Mouse (Mus musculus) G1E (cell line): ENCODE data around the gene Gm9844. TPM values are rescaled to one million over a fixed set of nuclear protein-coding genes. Genes with fewer than 3 reads are reported as not detected.

Experiments
- ATAC-seq: 2 replicates; pipeline ENCODE4 v1.8.0; 2016; ENCODE audit warnings: mild to moderate bottlenecking; ENCODE audit not compliant: insufficient number of reproducible peaks, poor library complexity, low FRiP score, severe bottlenecking; ENCODE audit errors: extremely low read depth
- DNase-seq: peaks from one replicate; pipeline ENCODE4 v3.0.0; 2012; ENCODE audit warnings: low spot score
- H3K27me3 ChIP-seq: 2 replicates; pipeline ENCODE4 v1.6.1; 2012; ENCODE audit warnings: mild to moderate bottlenecking, low read length, inconsistent platforms; ENCODE audit not compliant: insufficient read depth
- H3K36me3 ChIP-seq: replicated peaks from 2 replicates; pipeline ENCODE3; 2012; ENCODE audit warnings: mild to moderate bottlenecking, inconsistent platforms
- H3K4me1 ChIP-seq: 2 replicates; pipeline ENCODE4 v1.6.1; 2012; ENCODE audit warnings: low read depth, low read length, inconsistent platforms, mixed read lengths; ENCODE audit not compliant: insufficient read depth
- H3K4me3 ChIP-seq: 2 replicates; pipeline ENCODE4 v1.5.1; 2012; ENCODE audit warnings: low read depth, mild to moderate bottlenecking, inconsistent platforms, low read length, moderate library complexity, mixed read lengths
- H3K9me3 ChIP-seq: replicated peaks from 2 replicates; pipeline ENCODE4 v1.6.1; 2012; ENCODE audit warnings: inconsistent platforms
- CTCF ChIP-seq: IDR thresholded peaks from 2 replicates; pipeline ENCODE4 v1.5.1; 2012; ENCODE audit warnings: low read depth, low read length, inconsistent platforms, mixed read lengths
- GATA1 ChIP-seq: IDR thresholded peaks from 2 replicates; pipeline ENCODE4 v1.6.1; 2012; ENCODE audit warnings: borderline replicate concordance, low read length, inconsistent platforms, mixed read lengths
- GATA2 ChIP-seq: IDR thresholded peaks from 2 replicates; pipeline ENCODE4 v1.6.1; 2012; ENCODE audit warnings: low read depth, low read length, inconsistent platforms, borderline replicate concordance
- POLR2AphosphoS5 ChIP-seq: IDR thresholded peaks from 2 replicates; pipeline ENCODE4 v1.6.1; 2012; ENCODE audit warnings: low read depth, low read length, inconsistent platforms; ENCODE audit not compliant: insufficient replicate concordance
- TAL1 ChIP-seq: conservative IDR thresholded peaks from 2 replicates; pipeline ENCODE4 v1.6.1; 2012; ENCODE audit warnings: low read depth, low read length, inconsistent platforms, mixed read lengths
- polyA plus RNA-seq: library from polyadenylated mRNA; stranded (reverse); fragments of >175 nt; gene quantifications from 2 replicates; pipeline ENCODE4 v1.2.3, GENCODE M21; 2012
- total RNA-seq, 2 experiments: library from RNA; stranded (forward) in 1 of 2; stranded (reverse) in 1 of 2; fragments of 200-1000 nt in 1 of 2; fragments of >200 nt in 1 of 2; fragmentation: Nextera tagmentation in 1 of 2; gene quantifications; 2 replicates each; pipeline ENCODE4 v1.2.3; 2014 to 2017

Gene Gm9844
- total and polyA plus RNA-seq, 3 experiments, result 1.3 TPM; not detected in 2

GRCm38 (mm10) chr7:24886308-24886633 is 24.3 kb downstream of the Gm9844 start:
- H3K4me1 ChIP-seq, result peaks cover 58% of the 10 kb centered on the region
- DNase-seq (no peak), ATAC-seq (no peak)
- peak overlapping the region; percentile 97 for H3K4me3 ChIP-seq
- H3K36me3 ChIP-seq, result peaks cover 66% of the 10 kb centered on the region
- no peak for TF ChIP-seq GATA1
- TF ChIP-seq GATA2, result no peak
- no peak for TF ChIP-seq POLR2AphosphoS5
- no peak for TF ChIP-seq CTCF
- TF ChIP-seq TAL1, result no peak
- H3K27me3 ChIP-seq, result peaks cover 6% of the 10 kb centered on the region; the same call in 1 of the 2 replicates
- no peaks in the 10 kb centered on the region for H3K9me3 ChIP-seq

GRCm38 (mm10) chr7:24887096-24887495 is 25.1 kb downstream of the Gm9844 start:
- no peak for TF ChIP-seq POLR2AphosphoS5
- TF ChIP-seq CTCF, result no peak
- TF ChIP-seq GATA2, result no peak
- TF ChIP-seq TAL1, result no peak
- TF ChIP-seq GATA1, result no peak
- peak overlapping the region; percentile 97 for H3K4me3 ChIP-seq
- peaks cover 69% of the 10 kb centered on the region for H3K36me3 ChIP-seq
- peaks cover 62% of the 10 kb centered on the region for H3K4me1 ChIP-seq
- H3K27me3 ChIP-seq, result 0 out of 2 replicates have a peak, but pooled peaks cover 4% of the 10 kb centered on the region
- ATAC-seq (no peak), DNase-seq (no peak)
- H3K9me3 ChIP-seq, result no peaks in the 10 kb centered on the region

- ATAC-seq (no peak), DNase-seq (no peak)
Observed at GRCm38 (mm10) chr7:24889431-24890220, 27.6 kb downstream of the Gm9844 start.

GRCm38 (mm10) chr7:24890281-24891216 is 28.5 kb downstream of the Gm9844 start:
- peaks cover 61% of the 10 kb centered on the region for H3K36me3 ChIP-seq
- H3K9me3 ChIP-seq, result no peaks in the 10 kb centered on the region
- peaks cover 52% of the 10 kb centered on the region for H3K4me1 ChIP-seq
- ATAC-seq (peak; percentile 31; the same call in 1 of the 2 replicates), DNase-seq (peak; percentile 57)
- no peak overlapping the region for H3K4me3 ChIP-seq
- H3K27me3 ChIP-seq, result no peaks in the 10 kb centered on the region
- TF ChIP-seq POLR2AphosphoS5 (peak; percentile 84; the same call in 1 of the 2 replicates), CTCF (peak; percentile 98), GATA2 (no peak)

More at GRCm38 (mm10) chr7:24889431-24890220, 27.6 kb downstream of the Gm9844 start:
- H3K4me1 ChIP-seq, result peaks cover 52% of the 10 kb centered on the region
- peaks cover 69% of the 10 kb centered on the region for H3K36me3 ChIP-seq
- H3K9me3 ChIP-seq, result no peaks in the 10 kb centered on the region
- no peak overlapping the region for H3K4me3 ChIP-seq
- H3K27me3 ChIP-seq, result no peaks in the 10 kb centered on the region
- TF ChIP-seq POLR2AphosphoS5 (no peak), CTCF (no peak), GATA2 (no peak), GATA1 (no peak)

GRCm38 (mm10) chr7:24891241-24892124 is 29.5 kb downstream of the Gm9844 start:
- H3K4me1 ChIP-seq, result peaks cover 47% of the 10 kb centered on the region
- ATAC-seq, result no peak

More at GRCm38 (mm10) chr7:24891241-24892124, 29.5 kb downstream of the Gm9844 start:
- no peak for TF ChIP-seq CTCF
- no peak for TF ChIP-seq GATA1
- no peak for TF ChIP-seq TAL1
- no peak for TF ChIP-seq POLR2AphosphoS5
- no peak for TF ChIP-seq GATA2
- peaks cover 51% of the 10 kb centered on the region for H3K36me3 ChIP-seq
- no peaks in the 10 kb centered on the region for H3K9me3 ChIP-seq
- H3K27me3 ChIP-seq, result no peaks in the 10 kb centered on the region
- DNase-seq, result no peak
- H3K4me3 ChIP-seq, result no peak overlapping the region
